Mouse (Mus musculus): ENCODE results near the gene Fam227a.

The Fam227a gene

GRCm38 (mm10) chr15:79658531-79659375, at the start of gene Fam227a, which contains the start of gene Cby1:
Gene Fam227a (minus strand): TSS chr15:79658956.
Gene Cby1 (plus strand): TSS chr15:79659199.
- DNase-seq (ENCODE audit: low read depth), result peak; percentile 85

GRCm38 (mm10) chr15:79708229-79708822, 49.6 kb upstream of the Fam227a start:
- no peak for DNase-seq (ENCODE audit: low read depth)

DNA sequence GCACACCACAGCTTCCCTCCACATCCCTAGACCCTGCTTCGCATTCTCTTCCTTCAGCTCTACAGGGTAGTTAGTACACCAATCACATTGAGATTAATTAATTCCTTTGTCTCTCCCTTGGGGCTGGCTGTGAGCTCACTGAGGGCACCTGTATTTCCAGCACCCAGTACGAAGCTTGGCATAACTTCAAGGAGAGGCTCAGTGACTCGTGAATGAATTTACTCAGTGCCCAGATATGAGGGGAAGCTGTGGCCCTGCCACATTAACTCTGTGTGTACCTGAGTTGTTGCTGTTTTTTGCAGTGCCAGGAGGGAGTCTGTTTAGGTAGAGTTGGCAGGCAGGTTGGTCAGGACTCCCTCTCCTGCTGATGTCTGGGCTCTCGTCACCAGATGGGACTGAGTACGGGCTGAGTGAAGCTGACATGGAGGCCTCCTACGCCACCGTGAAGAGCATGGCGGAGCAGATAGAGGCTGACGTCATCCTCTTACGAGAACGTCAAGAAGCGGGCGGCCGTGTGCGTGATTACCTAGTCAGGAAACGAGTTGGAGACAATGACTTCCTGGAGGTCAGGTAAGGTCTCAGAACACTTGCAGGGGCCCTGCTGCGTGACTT, 48.0 kb upstream of the Fam227a start:
- no peak for DNase-seq (ENCODE audit: low read depth)

DNA sequence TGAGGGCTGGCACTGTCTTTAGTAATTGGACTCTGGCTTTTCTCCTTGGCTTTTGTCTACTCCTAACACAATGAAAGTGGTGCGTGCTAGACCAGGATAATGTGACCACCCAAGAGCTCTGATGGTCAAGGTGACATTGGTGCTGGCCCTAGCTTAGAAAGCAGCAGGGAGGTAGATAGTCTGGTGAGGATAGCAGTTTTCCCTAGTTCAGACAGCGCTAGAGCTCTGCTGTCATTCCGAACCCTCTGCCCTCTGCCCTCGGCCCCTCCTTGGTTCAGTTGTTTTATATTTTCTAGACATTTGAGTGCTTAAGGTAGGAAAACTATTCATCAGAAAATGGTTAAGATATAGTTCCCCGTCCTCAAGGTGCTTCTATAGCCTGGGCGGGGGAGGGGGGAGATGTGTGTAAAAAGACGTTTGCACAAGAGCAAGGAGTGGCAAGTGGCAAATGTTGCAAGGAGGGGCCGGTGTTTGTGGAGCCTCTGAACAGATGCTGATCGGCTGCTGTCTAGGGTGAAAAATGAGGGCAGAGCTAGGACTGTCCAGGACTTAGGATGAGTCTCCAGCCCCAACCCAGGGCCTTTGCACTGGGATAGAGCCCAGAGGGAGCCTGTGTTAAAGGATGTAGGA, 38.9 kb upstream of the Fam227a start:
- no peak for DNase-seq (ENCODE audit: low read depth)

DNA sequence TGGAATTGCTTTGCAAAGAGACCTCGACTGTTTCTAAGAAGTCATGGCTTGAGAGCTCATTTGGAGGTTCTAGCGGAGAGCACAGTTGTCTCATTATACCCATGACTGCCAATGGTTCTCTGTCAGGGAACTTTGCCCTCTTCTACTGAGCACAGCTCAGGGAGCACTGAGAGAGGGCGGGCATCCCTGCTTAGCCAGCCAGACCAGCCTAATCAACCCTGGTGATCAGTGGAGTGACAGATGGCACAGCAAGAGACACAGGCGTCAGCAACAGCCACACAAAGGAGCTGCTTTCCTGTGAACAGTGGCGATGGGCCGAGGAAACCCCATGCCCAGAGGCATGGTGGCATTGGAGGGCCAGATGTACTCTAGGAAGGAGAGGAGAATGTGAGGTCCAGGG, 38.3 kb upstream of the Fam227a start:
- DNase-seq (ENCODE audit: low read depth), result no peak

DNA sequence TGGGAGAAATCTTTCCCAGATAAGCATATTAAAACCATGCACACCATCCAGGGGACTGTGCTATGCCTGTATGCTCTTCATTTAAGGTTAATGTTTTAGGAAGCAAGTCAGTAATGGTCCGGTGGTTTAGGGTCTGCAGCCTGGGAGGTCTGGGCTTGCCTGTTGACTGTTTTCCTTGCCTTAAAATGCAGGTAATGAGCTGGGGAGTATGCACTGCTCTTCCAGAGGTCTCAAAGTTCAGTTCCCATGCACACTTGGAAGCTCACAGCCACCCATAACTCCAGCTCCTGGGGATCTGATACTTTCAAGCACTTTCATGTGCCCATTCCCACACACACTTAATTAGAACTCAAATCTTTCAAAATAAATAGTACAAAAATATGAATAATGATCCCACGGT, 37.8 kb upstream of the Fam227a start:
- no peak for DNase-seq (ENCODE audit: low read depth)

- no peak for DNase-seq (ENCODE audit: low read depth)
Measured at GRCm38 (mm10) chr15:79695516-79695915, 36.8 kb upstream of the Fam227a start.

GRCm38 (mm10) chr15:79694512-79694911, 35.8 kb upstream of the Fam227a start:
- no peak for DNase-seq (ENCODE audit: low read depth)

- no peak for DNase-seq (ENCODE audit: low read depth)
Measured at GRCm38 (mm10) chr15:79693740-79694139, 35.0 kb upstream of the Fam227a start.

GRCm38 (mm10) chr15:79692334-79692733, 33.6 kb upstream of the Fam227a start:
- DNase-seq (ENCODE audit: low read depth), result no peak

GRCm38 (mm10) chr15:79691023-79691508, 32.3 kb upstream of the Fam227a start:
- DNase-seq (ENCODE audit: low read depth), result no peak

DNA sequence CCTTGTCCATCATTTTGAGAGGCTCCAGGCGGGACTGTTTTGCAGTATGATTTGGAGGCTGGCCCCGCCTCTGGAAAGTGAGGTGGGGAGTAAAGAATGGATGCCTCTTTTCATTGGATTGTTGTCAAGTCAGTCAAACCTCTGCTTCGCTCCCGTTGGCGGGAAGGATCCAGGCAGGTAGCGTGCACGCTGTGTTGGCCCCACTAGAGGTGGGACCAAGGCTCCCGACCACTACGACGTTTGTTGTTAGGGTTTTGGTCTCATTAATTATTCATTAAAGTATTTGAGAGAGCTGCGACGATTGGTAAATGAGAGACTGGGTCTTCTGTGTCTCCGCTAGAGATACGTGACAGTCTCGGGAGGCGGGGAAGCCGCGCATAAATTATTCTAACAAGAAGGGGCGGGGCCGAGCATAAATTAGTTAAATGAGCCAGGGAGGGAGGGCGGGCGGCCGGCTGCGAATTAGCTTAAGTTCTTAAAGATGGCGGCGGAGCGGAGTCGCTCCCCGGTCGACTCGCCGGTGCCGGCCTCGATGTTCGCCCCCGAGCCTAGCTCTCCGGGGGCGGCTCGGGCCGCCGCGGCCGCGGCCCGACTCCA, 31.8 kb upstream of the Fam227a start, which contains the start of gene Gtpbp1:
TSS of gene Gtpbp1 (plus strand) at position 420 of the 597 bp plus-strand sequence.
- DNase-seq (ENCODE audit: low read depth), result peak; percentile 99

GRCm38 (mm10) chr15:79689662-79690425, 31.1 kb upstream of the Fam227a start:
- DNase-seq (ENCODE audit: low read depth), result no peak

- no peak for DNase-seq (ENCODE audit: low read depth)
Measured at GRCm38 (mm10) chr15:79688268-79688956, 29.7 kb upstream of the Fam227a start.

- peak; percentile 92 for DNase-seq (ENCODE audit: low read depth)
Measured at GRCm38 (mm10) chr15:79687646-79688267, 29.0 kb upstream of the Fam227a start, which contains the start of gene Josd1. Gene Josd1 (minus strand): TSS chr15:79687919.

GRCm38 (mm10) chr15:79687175-79687574, 28.4 kb upstream of the Fam227a start:
- no peak for DNase-seq (ENCODE audit: low read depth)

DNA sequence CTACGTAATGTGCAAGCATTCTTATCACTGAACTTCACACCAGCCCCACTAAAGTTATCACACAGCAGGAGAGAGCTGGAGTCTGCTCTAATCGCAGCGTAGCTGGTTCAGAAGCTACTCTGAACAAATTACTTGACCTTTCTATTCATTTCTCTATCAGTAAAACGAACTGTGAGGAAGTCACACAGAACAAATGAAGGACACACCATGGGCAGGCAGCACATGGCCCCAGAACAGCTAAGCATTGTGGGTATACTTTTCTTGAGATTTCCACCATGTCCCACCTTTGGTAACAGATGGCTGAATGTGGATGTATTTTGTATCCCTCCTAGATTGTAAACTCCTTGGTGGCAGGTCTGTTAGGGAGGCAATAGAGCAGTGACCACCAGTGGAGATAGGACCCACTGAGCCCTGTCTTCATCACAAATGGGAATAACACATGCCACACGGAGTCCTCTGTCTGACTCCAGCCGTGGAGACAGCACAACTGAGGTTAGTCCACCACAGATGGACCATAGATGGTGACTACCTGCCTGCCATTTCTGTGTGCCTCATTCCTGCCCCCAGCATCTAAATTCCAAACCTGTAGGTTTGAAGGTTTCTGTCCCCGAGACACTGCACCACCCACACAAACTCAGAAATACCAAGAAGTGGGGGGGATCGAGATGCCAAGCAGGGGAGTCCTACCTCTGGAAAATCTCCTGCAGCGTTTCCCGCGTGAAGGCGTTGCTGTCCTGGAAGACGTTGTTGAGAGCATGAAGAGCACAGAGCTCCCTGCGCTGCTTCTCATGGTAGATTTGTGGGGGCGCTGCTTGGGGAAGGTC, 27.5 kb upstream of the Fam227a start:
- no peak for DNase-seq (ENCODE audit: low read depth)

- no peak for DNase-seq (ENCODE audit: low read depth)
Measured at GRCm38 (mm10) chr15:79685141-79685641, 26.4 kb upstream of the Fam227a start.

DNA sequence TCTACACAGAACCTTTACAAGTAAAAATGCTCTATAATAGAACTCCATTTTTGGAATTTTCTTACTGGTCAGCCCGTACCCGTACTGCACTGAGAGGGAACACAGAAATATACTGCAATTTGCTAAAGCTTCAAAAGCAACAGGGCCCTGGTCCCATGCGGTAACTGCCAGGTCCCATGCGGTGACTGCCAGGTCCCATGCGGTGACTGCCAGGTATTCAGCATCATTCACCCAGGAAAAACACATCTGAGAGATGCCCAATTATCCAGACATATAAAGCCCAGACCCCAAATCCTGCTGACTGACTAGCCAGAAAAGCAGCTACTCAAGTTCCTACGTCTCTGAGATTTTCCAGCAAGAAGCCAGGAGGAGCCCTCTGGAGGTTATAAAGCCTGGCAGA, 25.9 kb upstream of the Fam227a start:
- DNase-seq (ENCODE audit: low read depth), result no peak

Data from c-Kit-positive CD71-negative TER-119-negative erythroid progenitor cells, embryonic 14.5 days (primary cell).